Mouse (Mus musculus): Measurements from ENCODE around the gene Ppp1r3d.

GRCm38 (mm10) chr2:178457414-178457813, 43.1 kb upstream of the Ppp1r3d start:
- TF ChIP-seq CTCF (IDR thresholded peaks at IDR 0.05; ENCODE audit: low read depth) (no peak), EP300 (IDR thresholded peaks at IDR 0.05; ENCODE audit: low read depth) (no peak)
